Mouse (Mus musculus): ENCODE measurements around the gene Casp7. TPM values are rescaled to one million over a fixed set of nuclear protein-coding genes. Genes with fewer than 3 reads are reported as not detected.
"Not testable (repeated sequence)": the region's sequence is repeated elsewhere in the genome, so short reads cannot be mapped to it uniquely, and the experiment has no call there.

The Casp7 gene
- total and polyA plus RNA-seq, 3 experiments, result 69.4 to 70.4 TPM; not detected in 1

- H3K4me1 ChIP-seq (ENCODE audit: control insufficient read depth in 1 of 2, insufficient read depth in 2 of 2, low read length in 2 of 2), result peaks cover 0 to 4% of the 10 kb centered on the region in 2 experiments; a peak in 2 of 4 replicates
- TF ChIP-seq SMC3 (IDR thresholded peaks at IDR 0.05; ENCODE audit: low read depth, low read length) (no peak), ZKSCAN1 (IDR thresholded peaks at IDR 0.05; ENCODE audit: low read depth, low read length) (no peak), MXI1 (IDR thresholded peaks at IDR 0.05; ENCODE audit: low read depth, low read length) (no peak), JUND (IDR thresholded peaks at IDR 0.05; ENCODE audit: low read depth, low read length) (no peak), POLR2A (IDR thresholded peaks at IDR 0.05; ENCODE audit: control insufficient read depth in 1 of 2, insufficient read depth in 1 of 2, low read depth in 1 of 2, low read length in 2 of 2, poor library complexity in 1 of 2) (0 out of 4 replicates have a peak, but pooled peaks of 1 of the 2 experiments have one; percentile 18)
- no peak for DNase-seq (ENCODE audit: low read depth, low spot score)
Observed at GRCm38 (mm10) chr19:56355201-56355600, 41.7 kb upstream of the Casp7 start.

GRCm38 (mm10) chr19:56356480-56357373, 40.2 kb upstream of the Casp7 start:
- Histone ChIP-seq H3K27me3 (ENCODE audit: control insufficient read depth in 1 of 2, insufficient read depth in 2 of 2, low read length in 2 of 2) (no peaks in the 10 kb centered on the region), H3K27ac (ENCODE audit: control insufficient read depth, low read depth, low read length) (no peak overlapping the region), H3K36me3 (ENCODE audit: control insufficient read depth in 1 of 2, insufficient read depth in 2 of 2, low read length in 2 of 2) (no peaks in the 10 kb centered on the region), H3K4me3 (ENCODE audit: control insufficient read depth in 1 of 2, insufficient read depth in 1 of 2, low read depth in 2 of 2, low read length in 2 of 2) (no peak overlapping the region), H3K9ac (ENCODE audit: control insufficient read depth, low read depth, low read length, poor library complexity, severe bottlenecking) (no peak overlapping the region), H3K4me1 (ENCODE audit: control insufficient read depth in 1 of 2, insufficient read depth in 2 of 2, low read length in 2 of 2) (peaks cover 0 to 4% of the 10 kb centered on the region in 2 experiments; a peak in 2 of 4 replicates), H3K9me3 (replicated peaks; ENCODE audit: insufficient read depth, low read length) (no peaks in the 10 kb centered on the region), H3K79me2 (ENCODE audit: control insufficient read depth, insufficient read depth, low read length, poor library complexity) (no peaks in the 10 kb centered on the region)
- TF ChIP-seq UBTF (IDR thresholded peaks at IDR 0.05; ENCODE audit: borderline replicate concordance, insufficient read depth, low read depth, low read length), result no peak
- peak; percentile 93 to 97 (median 93) for TF ChIP-seq CTCF (IDR thresholded peaks at IDR 0.05 in 2 of 3, conservative IDR thresholded peaks at IDR 0.05 in 1 of 3; ENCODE audit: control insufficient read depth in 1 of 3, insufficient read depth in 1 of 3, low read depth in 2 of 3, low read length in 3 of 3, poor library complexity in 1 of 3, severe bottlenecking in 1 of 3)
- no peak for TF ChIP-seq MYB (IDR thresholded peaks at IDR 0.05; ENCODE audit: low read depth, low read length)
- TF ChIP-seq RAD21 (IDR thresholded peaks at IDR 0.05; ENCODE audit: low read depth, low read length), result peak; percentile 82
- TF ChIP-seq SMC3 (IDR thresholded peaks at IDR 0.05; ENCODE audit: low read depth, low read length), result peak; percentile 96
- peak; percentile 82 for TF ChIP-seq ZC3H11A (IDR thresholded peaks at IDR 0.05; ENCODE audit: low read depth, low read length)
- TF ChIP-seq MAX (IDR thresholded peaks at IDR 0.05; ENCODE audit: low read length), result 0 out of 2 replicates have a peak, but pooled peaks have one; percentile 12
- peak; percentile 80 for DNase-seq (ENCODE audit: low read depth, low spot score)

More at GRCm38 (mm10) chr19:56355201-56355600, 41.7 kb upstream of the Casp7 start:
- no peaks in the 10 kb centered on the region for H3K79me2 ChIP-seq (ENCODE audit: control insufficient read depth, insufficient read depth, low read length, poor library complexity)
- no peak overlapping the region for H3K4me3 ChIP-seq (ENCODE audit: control insufficient read depth in 1 of 2, insufficient read depth in 1 of 2, low read depth in 2 of 2, low read length in 2 of 2)
- H3K9ac ChIP-seq (ENCODE audit: control insufficient read depth, low read depth, low read length, poor library complexity, severe bottlenecking), result no peak overlapping the region
- no peak overlapping the region for H3K27ac ChIP-seq (ENCODE audit: control insufficient read depth, low read depth, low read length)
- H3K36me3 ChIP-seq (ENCODE audit: control insufficient read depth in 1 of 2, insufficient read depth in 2 of 2, low read length in 2 of 2), result no peaks in the 10 kb centered on the region
- H3K27me3 ChIP-seq (ENCODE audit: control insufficient read depth in 1 of 2, insufficient read depth in 2 of 2, low read length in 2 of 2), result no peaks in the 10 kb centered on the region
- H3K9me3 ChIP-seq (replicated peaks; ENCODE audit: insufficient read depth, low read length), result no peaks in the 10 kb centered on the region

GRCm38 (mm10) chr19:56357374-56357708, 39.6 kb upstream of the Casp7 start:
- not testable (repeated sequence) for H3K27me3 ChIP-seq (ENCODE audit: control insufficient read depth in 1 of 2, insufficient read depth in 2 of 2, low read length in 2 of 2); H3K4me3 ChIP-seq (ENCODE audit: control insufficient read depth in 1 of 2, insufficient read depth in 1 of 2, low read depth in 2 of 2, low read length in 2 of 2); H3K36me3 ChIP-seq (ENCODE audit: control insufficient read depth in 1 of 2, insufficient read depth in 2 of 2, low read length in 2 of 2); H3K4me1 ChIP-seq (ENCODE audit: control insufficient read depth in 1 of 2, insufficient read depth in 2 of 2, low read length in 2 of 2); DNase-seq (ENCODE audit: low read depth, low spot score); H3K9me3 ChIP-seq (replicated peaks; ENCODE audit: insufficient read depth, low read length); H3K79me2 ChIP-seq (ENCODE audit: control insufficient read depth, insufficient read depth, low read length, poor library complexity); H3K9ac ChIP-seq (ENCODE audit: control insufficient read depth, low read depth, low read length, poor library complexity, severe bottlenecking); H3K27ac ChIP-seq (ENCODE audit: control insufficient read depth, low read depth, low read length)
- 0 out of 2 replicates have a peak, but pooled peaks have one; percentile 20 for TF ChIP-seq JUND (IDR thresholded peaks at IDR 0.05; ENCODE audit: low read depth, low read length)
